Mouse (Mus musculus) ovary, postnatal 10 days (tissue): ENCODE data around the gene Rcc1l.

Source experiments
- DNase-seq: peaks from one replicate; pipeline ENCODE4 v3.0.0; 2022; ENCODE audit warnings: low spot score

The Rcc1l gene

GRCm38 (mm10) chr5:134170167-134170566 is 6.4 kb downstream of the Rcc1l start:
- no peak for DNase-seq

- DNase-seq, result no peak
Observed at GRCm38 (mm10) chr5:134169231-134169630, 7.3 kb downstream of the Rcc1l start.

- DNase-seq, result no peak
Observed at GRCm38 (mm10) chr5:134168033-134168432, 8.5 kb downstream of the Rcc1l start.

GRCm38 (mm10) chr5:134166642-134167041 is 9.9 kb downstream of the Rcc1l start:
- DNase-seq, result no peak

- no peak for DNase-seq
Observed at GRCm38 (mm10) chr5:134164688-134165087, 11.9 kb downstream of the Rcc1l start.

- DNase-seq, result no peak
Observed at GRCm38 (mm10) chr5:134155916-134156466, 20.6 kb downstream of the Rcc1l start.

GRCm38 (mm10) chr5:134151895-134152294 is 24.7 kb downstream of the Rcc1l start:
- no peak for DNase-seq

GRCm38 (mm10) chr5:134148153-134148552 is 28.4 kb downstream of the Rcc1l start:
- DNase-seq, result no peak

- DNase-seq, result no peak
Observed at GRCm38 (mm10) chr5:134147194-134147753, 29.3 kb downstream of the Rcc1l start.

- DNase-seq, result no peak
Observed at GRCm38 (mm10) chr5:134144986-134145385, 31.6 kb downstream of the Rcc1l start.

- DNase-seq, result no peak
Observed at GRCm38 (mm10) chr5:134142381-134142780, 34.2 kb downstream of the Rcc1l start.

- no peak for DNase-seq
Observed at GRCm38 (mm10) chr5:134141236-134141635, 35.3 kb downstream of the Rcc1l start.

GRCm38 (mm10) chr5:134139429-134139828 is 37.1 kb downstream of the Rcc1l start:
- DNase-seq, result no peak

- no peak for DNase-seq
Observed at GRCm38 (mm10) chr5:134137933-134138332, 38.6 kb downstream of the Rcc1l start.

- DNase-seq, result no peak
Observed at GRCm38 (mm10) chr5:134136022-134136421, 40.6 kb downstream of the Rcc1l start.

- no peak for DNase-seq
Observed at GRCm38 (mm10) chr5:134131586-134131985, 45.0 kb downstream of the Rcc1l start.

GRCm38 (mm10) chr5:134126232-134126631 is 50.3 kb downstream of the Rcc1l start:
- DNase-seq, result no peak

- DNase-seq, result no peak
Observed at GRCm38 (mm10) chr5:134123846-134124245, 52.7 kb downstream of the Rcc1l start.

- no peak for DNase-seq
Observed at GRCm38 (mm10) chr5:134121893-134122259, 54.7 kb downstream of the Rcc1l start.

- DNase-seq, result no peak
Observed at GRCm38 (mm10) chr5:134121138-134121892, 55.3 kb downstream of the Rcc1l start.

GRCm38 (mm10) chr5:134120135-134120534 is 56.4 kb downstream of the Rcc1l start:
- DNase-seq, result no peak

- no peak for DNase-seq
Observed at GRCm38 (mm10) chr5:134119481-134120120, 57.0 kb downstream of the Rcc1l start.

GRCm38 (mm10) chr5:134118798-134119407 is 57.7 kb downstream of the Rcc1l start:
- no peak for DNase-seq
